Mouse (Mus musculus): ENCODE data around the gene Lrrc4.

Gene Lrrc4

DNA sequence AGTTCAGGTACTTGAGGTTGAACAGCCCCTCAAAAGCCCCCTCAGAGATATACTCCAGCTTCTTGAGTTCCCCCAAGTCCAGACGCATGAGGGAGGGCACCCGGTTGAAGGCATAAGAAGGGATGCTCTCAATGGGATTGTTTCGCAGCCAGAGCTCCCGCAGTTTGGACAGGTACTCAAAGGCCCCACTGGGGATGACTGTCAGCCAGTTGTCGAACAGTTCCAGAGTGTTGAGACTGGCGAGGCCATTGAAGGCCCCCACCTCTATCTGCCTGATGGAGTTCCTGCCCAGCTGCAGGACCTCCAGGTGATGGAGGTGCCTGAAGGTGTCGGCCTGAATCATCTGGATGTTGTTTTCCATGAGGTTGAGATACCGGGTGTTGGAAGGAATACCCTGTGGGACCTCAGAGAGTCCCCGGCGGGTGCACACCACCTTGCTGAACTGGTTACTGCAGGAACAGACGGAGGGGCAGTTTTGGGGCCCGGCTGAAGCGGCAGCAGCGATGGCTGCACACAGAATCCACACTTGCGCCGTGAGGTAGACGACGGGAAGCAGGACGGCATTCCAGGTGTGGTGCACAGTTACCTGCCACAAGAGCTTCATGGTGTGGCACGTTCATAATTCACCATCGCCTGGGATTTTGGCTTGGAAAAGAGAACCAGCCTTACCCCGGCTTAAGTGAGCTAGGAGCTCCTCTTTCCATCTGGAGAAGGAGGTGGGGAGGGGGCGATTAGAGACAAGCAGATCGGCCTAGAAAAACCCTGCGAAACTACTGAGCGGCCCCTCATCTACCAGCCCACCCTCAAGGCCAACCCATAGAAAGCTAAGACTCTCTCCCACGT lies at the start of gene Lrrc4:
Gene Lrrc4 (minus strand): TSS at position 737 of the 843 bp plus-strand sequence.
- no peak for DNase-seq (ENCODE audit: low spot score in 2 of 2)

DNA sequence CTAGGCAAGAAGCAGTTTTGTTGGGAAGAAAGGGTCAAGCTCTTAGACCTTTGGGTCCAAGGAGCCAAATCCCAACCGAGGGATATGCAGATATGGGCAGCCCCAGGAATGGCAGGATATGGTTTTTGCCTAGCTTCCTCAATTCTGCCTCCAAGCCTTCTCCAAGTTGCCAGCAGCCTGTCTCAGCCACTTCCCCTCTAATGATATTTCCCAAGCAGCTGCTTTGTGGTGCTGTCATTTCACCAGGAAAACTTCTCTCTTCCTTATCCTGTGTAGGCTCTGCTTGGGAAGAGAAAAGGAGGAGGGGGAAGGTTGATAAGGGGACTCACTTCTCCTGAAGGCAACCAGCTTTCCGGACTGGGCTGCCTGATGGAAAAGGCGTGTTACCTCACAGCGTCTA lies 49.4 kb upstream of the Lrrc4 start:
- DNase-seq (ENCODE audit: low spot score in 2 of 2): no peak

DNA sequence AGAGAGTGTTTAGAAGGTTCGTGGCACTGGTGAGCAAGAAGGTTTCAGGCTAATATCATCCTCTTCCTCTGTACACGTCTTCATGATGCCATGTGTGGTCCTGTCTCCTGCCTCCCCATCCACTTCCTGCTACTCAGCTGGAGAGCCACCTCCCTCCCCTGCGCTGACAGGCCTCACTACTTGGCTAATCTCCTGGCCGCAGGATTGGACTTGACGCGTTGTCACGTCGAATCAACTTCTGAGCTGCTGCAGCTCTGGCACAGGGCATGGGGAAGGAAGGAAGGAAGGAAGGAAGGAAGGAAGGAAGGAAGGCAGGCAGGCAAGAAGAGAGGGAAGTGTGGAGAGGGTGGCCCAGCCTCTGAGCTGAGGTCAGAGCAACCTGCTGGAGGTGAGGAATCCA lies 47.8 kb upstream of the Lrrc4 start:
- DNase-seq (ENCODE audit: low spot score in 2 of 2): no peak

DNA sequence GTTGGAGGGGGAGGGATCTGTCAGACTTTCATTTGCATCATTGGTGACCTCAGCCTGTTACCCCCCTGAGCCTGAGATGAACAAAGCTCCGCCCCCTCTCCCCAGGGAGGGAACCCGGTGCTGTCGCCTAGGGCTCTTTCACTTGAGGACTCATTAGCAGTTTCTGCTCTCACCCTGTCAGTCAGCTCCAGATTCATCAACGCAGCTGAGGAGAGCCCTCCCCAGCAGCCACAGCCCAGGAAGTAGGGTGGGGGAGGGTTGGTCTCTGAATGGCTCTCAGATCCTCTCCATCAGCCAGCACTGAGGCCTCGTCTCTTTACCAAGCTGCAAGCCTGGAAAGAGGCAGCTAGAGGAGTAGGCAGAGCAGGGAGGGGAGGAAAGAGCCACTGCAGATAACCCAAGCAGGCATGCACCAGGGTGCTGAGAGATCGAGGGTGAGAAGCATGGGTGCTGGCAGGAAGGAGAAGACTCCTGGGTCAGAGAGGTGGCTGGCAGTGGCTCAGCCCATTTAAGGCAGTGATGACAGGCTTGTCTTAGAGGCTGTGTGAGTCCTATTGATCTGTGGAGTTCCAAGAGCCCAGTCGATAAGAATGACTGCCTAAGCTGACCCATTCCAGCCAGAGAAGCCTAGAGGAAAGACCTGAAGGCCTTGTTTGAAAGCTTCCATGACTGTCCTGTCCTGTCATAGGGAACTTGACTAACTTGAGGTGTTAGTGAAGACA lies 46.6 kb upstream of the Lrrc4 start:
- peak in 1 of 2 experiments; percentile 3 for DNase-seq (ENCODE audit: low spot score in 2 of 2)

DNA sequence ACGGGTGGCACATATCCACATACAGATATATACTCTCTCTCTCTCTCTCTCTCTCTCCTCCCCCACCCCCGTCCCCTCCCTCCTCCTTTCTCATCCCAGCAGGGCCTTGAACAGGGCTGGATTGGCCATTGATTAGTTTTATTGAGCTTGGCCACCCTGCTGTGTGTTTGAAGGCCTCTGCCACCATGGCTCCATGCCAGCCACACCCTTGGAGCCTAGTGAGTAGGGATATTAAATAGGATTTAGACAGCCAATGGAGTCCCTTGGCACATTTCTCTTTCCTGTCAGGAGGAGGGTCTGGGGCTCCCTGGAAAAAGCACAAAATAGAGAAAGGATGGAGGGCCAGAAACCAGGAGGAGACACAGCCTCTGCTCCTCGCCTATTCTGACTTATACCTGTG lies 44.9 kb upstream of the Lrrc4 start:
- DNase-seq (ENCODE audit: low spot score in 2 of 2): no peak

DNA sequence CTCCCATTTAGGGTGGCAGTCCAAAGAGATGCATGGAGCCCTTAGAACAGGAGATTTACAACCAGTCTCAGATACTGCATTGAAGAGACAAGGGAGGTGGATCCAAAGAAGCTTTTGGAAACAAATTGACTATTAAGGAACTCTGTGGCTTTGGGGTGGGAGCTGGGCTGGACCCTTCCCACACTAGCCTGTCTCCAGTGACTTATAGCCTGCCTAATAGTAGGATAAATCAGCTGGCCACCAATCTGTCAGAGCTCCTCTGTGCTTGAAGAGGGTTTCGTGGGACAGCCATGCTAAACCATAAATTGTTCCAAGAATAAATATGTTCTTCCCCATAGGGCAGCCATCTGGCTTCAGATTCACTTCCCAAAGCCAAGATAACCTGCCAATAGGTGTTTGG lies 43.8 kb upstream of the Lrrc4 start:
- no peak for DNase-seq (ENCODE audit: low spot score in 2 of 2)

DNA sequence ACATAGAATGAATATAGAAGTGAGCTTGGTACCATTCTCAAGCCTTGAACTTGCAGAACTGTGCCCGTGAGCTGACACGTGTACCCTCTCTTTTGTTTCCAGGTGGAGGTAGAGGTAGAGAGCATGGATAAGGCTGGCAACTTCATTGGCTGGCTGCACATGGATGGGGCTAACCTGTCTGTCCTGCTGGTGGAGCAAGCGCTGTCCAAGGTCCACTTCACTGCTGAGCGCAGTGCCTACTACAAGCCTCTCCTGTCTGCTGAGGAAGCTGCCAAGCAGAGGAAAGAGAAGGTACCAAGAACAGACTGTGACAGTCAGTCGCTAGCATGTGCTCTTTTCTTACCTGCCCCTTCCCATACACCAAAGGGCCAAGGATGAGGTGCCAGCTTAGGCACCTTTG lies 43.2 kb upstream of the Lrrc4 start:
- DNase-seq (ENCODE audit: low spot score in 2 of 2): no peak

DNA sequence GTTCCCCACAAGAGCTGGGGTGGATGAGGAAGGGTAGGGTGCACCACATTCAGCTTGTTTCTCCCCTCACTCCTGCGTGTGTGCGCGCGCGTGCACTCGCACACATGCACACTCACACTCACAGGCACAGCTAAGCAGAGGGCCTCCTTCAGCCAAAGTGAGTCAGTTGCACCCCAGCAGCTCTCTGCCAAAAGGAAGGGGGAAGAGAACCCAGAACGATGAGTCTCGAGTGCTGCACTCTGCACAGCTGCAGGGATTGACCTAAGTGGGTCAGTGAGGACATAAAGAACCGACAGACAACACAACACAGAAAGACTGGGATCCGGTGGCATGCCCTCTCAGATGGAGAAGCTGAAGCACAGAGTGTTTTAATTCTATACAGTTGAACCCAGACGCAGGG lies 42.5 kb upstream of the Lrrc4 start:
- DNase-seq (ENCODE audit: low spot score in 2 of 2): no peak

DNA sequence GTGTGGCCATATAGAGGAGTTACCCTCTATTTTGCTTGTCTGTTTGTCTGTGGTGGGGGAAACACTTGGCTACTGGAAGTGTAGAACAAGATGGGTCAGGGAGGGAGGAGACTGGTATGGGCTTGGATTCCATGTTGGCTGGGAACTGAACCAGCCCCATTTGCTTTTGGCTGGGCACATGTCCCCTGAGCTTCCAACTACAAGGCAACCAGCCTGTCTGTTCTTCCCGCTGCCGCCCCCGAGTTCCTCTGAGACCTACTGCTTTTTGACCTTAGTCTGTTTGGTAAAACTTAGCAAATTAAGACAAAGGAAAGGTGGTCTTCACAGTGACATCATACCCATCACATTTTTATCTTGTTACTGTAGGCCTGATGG lies 40.9 kb upstream of the Lrrc4 start:
- no peak for DNase-seq (ENCODE audit: low spot score in 2 of 2)

DNA sequence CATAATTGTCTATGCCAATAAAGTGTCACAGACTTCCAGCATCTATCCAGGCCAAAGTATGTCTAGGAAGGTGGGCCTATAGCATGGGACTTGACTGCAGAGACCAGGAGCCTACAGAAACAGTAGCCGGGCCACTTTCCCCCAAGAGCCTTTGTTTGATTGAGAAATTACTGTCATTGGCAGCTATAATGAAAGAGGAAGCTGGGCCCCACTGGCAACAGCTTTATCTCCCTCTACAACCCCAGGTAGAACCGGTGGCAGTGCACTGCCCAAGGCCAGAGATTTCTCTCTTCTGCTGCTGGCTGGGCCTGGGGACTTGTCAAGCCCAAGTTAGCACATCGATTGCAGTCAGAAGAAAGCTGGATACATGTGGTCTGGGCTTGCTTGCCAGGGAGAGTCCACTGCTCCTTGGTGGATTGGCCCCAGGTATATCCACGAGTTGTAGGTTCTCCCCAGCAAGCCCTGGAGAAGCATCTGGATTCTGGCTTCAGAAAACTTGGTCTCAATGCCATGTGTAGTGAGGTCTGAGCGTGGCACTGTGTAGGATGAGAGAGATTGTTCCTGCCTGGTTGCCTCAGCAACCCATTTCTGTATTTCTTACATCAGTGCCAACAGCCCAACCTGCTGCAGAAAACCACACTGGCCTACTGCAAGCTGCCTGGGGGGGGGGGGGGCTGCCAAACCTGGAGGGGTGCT lies 40.3 kb upstream of the Lrrc4 start:
- no peak for DNase-seq (ENCODE audit: low spot score in 2 of 2)

DNA sequence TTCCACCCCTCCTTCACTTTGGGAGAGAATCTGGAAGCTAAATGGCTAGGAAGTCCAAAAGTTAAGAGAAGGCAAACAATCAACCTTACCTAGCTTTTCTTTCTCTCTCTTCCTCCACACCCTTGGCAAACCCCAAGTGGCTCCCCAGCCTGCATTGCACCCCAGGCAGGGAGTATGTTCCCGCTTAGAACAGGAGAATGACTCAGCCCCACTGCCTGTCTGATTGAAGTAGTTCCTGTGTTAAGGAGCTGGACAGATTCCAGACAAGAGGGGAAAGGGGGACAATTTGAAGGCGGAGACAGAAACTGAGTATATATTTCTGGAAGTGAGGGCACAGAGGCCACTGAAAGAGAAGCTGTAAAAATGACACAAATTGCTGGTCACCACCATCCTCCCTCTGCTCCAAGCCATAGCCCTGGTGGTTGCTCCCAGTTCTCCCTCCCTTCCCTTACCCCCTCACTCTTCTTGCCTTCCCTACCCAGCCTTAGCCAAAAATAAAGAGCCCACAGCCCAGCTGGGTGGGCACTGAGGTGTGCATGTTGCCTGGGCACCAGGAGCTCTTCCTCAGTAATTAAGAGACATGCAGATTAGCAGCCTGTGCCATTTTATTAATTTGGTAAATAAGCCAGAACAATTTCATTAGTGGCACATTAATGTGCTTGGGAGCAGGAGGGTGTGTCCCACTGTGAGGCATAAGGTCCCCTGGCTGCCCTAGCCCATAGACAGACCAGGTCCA lies 36.1 kb upstream of the Lrrc4 start:
- DNase-seq (ENCODE audit: low spot score in 2 of 2): no peak

DNA sequence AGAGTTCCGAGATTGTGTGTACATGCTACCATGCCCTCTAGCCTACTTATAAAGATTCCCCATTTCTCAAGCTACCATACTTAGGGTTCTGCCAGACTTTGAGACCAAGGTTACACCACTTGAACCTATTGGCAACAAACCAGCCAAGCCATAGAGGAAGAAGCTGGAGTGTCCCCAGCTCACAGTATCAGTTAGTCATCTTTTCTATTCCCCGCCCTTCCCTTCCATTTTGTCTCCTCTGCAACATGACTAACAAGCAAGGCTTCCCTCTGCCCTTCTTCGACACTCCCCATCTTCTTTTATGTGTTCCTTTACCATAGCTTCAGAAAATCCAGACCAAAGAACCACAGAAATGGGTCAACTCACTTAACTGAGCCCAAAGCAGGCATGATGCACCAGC lies 34.7 kb upstream of the Lrrc4 start:
- DNase-seq (ENCODE audit: low spot score in 2 of 2): no peak

DNA sequence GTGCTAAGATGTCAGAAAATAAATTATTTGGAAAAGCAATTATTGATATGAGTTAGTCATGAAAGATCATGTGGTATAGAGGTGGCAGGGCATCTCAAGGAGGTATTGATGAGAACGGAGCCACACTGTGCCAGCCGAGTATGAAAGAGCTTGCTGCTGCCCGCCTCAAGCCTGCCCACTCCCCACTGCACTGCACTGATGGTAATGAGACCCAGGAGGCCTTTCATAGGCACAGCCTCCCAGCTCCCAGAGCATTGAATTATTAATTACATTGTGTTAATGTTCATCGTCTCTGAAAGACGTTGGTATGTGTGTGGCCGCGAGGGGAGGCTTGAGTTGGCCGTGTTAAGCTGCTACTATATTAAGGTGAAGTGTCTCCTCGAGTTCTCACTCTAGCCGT lies 33.6 kb upstream of the Lrrc4 start:
- no peak for DNase-seq (ENCODE audit: low spot score in 2 of 2)

DNA sequence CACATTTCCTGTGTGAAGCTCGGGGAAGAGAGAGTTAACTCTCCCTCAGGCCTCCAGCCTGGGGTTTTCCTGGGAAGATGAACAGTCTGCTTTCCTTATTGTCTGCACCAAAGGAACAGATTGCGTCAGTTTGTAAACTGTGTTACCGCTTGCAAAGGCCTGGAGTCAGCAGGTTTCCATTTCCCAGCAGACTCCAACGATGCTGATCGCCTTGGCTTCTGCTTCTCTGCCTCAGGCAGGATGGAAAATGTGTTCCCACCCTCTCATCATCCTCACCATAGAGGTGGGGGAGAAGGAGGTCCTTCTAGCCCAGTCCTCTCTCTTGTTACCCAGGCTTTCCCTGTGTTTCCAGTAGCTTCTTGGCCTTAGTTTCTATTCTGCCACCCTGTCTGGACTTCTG lies 33.1 kb upstream of the Lrrc4 start:
- no peak for DNase-seq (ENCODE audit: low spot score in 2 of 2)

DNA sequence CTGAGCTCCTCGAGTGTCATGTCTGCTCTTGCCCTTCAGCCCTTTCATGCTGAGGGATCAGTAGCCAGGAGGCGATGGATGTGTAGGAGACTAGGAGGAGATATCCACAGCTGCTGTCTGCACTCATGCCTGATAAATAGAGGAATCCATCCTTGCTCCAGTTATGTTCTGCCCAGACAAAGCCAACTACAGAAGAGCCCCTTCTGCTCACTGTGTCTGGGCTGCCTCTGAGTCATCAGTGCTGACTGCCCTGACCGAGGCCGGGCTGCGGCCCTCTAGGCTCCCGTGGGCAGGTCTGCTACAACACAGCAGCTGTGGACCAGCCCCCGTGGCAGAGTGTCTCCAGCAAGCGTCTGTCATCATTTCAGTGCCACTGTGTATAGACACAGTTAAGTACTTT lies 30.8 kb upstream of the Lrrc4 start:
- DNase-seq (ENCODE audit: low spot score in 2 of 2): no peak

DNA sequence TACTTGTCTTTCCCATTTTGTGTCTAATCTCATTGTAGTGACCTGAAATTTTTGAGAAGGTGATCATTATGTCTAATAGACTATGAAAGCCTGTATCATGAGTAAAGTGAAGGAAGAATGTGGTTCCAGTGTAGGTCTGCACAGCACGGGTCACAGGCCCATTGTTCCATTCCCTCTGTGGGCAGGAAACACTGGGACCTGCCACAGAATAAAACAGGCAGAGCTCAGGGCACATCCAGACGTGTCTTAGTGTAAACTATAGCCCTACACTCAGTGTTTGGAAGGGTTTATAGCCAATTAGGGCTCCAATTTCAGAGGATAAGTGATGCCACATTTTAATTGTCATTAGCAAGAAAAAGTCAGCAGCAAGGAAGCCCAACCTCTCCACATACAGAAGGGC lies 29.4 kb upstream of the Lrrc4 start:
- no peak for DNase-seq (ENCODE audit: low spot score in 2 of 2)

DNA sequence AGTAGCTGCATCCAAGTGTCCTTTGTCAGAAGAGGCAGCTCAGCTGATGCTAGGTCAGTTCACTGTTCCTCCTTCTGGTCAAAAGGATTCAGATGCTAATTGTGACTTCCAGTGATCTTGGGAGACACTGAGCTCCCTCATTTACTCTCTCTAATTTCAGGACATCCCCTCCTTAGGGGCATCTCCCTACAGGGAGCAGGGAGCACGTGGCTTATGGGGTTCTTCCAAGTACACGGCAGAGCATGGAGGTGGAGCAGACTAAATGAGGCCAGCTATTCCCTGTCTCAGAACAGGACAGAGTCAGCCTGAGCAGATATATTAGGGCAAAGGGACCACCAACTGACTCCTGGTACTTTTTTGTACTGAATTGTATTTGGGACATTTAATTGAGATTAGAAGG lies 28.9 kb upstream of the Lrrc4 start:
- no peak for DNase-seq (ENCODE audit: low spot score in 2 of 2)

DNA sequence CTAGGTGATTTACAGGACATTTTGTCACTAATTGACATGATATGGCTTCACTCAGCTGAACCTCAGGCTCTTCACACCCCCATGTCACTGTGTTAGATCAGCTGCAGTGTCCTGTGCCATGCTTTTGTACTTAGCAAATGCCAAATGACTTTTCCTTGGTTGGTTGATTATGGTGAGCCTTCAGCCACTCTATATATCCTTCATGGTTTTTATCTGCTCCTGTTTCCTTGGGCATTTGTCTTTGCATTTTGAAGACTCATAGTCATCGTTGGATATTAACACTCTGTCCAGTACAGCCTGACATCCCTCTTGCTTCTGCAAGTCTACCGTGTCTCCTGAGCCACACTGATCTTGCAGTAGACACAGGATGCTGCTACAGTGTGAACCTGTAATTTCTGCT lies 27.5 kb upstream of the Lrrc4 start:
- DNase-seq (ENCODE audit: low spot score in 2 of 2): no peak

DNA sequence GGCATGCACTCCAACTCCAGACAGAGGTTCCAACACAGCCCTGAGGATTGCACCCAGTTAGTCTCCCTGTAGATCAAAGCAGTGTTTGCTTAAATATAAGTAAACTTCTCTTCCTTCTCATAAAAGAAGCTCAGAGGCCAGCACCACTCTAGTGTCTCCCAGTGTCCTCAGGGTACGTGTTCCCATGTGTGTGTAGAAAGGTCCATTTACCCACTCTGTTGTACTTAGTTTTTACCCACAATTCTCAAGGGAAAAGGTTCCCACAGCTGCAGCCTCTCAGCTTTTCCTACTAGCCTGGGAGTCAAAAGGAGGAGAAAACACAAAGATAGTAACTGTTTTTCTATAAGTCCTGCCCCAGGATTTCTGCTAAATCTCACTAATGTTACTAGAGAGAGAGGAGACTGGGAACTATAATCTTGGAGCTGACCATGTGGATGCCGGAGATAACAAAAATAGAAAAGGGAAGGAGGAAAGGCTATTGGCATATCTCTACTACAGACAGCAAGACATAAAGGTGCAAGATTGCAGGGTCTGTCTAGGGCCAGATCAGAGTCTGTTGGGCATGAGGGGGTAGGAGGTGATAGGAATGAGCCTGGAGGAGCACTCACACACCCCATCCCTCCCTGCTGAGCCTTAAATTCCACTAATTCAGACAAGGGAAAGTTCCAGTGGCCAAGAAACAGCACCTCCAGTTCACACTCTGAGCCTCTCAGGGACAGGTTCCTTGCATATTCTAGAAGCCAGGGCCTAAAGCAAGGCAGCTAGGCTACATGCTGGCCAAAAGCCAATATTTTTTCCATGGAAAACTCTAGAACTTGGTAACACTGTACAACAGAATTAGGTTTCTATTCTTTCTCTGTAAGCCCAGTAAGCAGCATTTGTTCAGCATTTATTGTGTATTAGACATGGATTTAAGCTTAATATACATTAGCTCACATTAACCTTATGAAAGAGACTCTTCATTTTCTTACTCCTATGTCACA lies 25.9 kb upstream of the Lrrc4 start:
- DNase-seq (ENCODE audit: low spot score in 2 of 2): no peak

DNA sequence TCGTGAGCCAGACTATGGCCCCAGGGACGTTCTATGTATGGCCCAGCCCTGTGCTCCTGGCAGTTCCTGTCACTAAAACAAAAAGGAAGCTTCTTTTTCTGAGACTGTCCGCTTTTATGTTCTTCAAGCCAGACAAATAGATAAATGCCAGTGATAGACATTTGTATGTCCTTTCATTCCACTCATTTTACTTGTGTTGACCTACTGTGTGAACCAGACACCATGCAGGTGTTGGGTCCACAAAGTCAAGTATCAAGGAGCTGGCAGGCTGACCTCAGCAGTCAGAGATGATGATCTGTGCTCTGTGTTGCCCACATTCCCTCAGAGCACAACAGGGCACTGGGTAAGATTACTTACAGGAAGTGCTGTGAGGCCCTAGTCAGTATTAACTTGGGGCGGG lies 25.2 kb upstream of the Lrrc4 start:
- no peak for DNase-seq (ENCODE audit: low spot score in 2 of 2)

DNA sequence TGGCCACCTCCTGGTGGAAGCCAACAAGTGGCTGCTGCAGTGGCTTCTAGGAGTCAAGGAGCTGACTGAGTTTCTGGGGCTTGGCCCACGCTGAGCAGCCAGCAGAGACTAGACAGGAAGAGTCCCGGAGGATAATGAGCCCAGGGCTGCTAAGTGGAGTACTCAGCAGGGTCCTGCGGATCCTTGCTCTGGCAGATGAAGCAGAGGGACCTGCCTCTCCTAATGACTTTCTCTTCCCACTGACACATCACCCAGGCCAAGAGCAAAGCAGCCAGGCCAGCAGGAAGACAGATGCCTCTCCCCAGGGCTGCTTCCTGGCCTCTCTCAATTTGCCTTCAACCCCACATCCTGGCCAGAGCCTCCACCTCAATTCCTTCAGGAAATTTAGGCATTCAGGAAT lies 23.9 kb upstream of the Lrrc4 start:
- no peak for DNase-seq (ENCODE audit: low spot score in 2 of 2)
